Mouse (Mus musculus) gastrocnemius, postnatal 10 days (tissue): ENCODE measurements around the gene Smr3a. TPM values are rescaled to one million over a fixed set of nuclear protein-coding genes. Genes with fewer than 3 reads are reported as not detected.

Source experiments
- DNase-seq: peaks from one replicate; pipeline ENCODE4 v3.0.0; 2021; ENCODE audit warnings: mixed read lengths
- long read RNA-seq, 2 experiments: library from polyadenylated mRNA; stranded (forward); transcript quantifications; one replicate each; pipeline ENCODE4 v2.0.0; 2021
- total RNA-seq, 2 experiments: library from RNA; stranded (reverse); gene quantifications; 2 replicates each; pipeline ENCODE4 v1.2.3; 2021

The Smr3a gene
- not detected for total RNA-seq
- long read RNA-seq, experiment 1: 0 reads
- long read RNA-seq, experiment 2: 0 reads

DNA sequence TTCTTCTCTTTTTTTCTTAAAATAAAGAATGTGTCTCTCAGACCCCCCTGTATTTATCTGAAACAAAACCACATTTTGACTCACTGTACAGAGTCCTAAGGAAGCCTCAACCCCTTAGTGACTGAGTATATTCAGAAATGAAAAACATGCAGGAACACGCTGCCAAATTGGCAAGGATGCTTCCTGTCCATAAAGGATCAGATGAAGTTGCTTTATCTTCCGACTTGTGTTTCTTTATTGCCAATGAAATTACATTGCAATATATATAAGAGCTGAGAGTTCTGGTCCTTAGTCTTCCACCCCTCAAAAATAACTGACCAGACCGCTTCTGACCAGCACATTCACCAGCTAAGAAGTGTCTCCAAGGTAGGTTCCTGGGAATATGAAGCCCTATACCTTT is at the start of gene Smr3a:
Gene Smr3a, plus strand, starts transcription at position 301 of the 400 bp plus-strand sequence.
- no peak for DNase-seq

DNA sequence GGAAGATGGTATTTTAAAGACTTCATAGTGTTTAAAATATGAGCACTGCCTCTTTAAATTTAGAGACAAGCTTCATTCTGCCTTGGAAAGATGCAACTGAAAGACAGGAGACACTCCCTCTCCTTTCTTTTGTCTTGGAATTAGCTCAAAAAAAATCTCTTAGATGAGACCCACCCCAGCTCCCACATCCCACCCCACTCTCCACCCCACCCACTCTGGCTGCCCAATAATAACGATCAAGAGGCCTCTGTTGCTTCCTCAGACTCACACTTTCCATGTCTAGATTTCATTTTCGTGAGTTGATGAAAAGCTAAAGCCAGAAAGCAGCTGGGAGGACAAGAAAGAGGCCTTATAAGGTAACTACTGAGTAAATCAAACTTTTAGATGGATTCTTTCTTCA is 33.1 kb upstream of the Smr3a start, which contains the start of the genes 2310003L06Rik and Gm28434:
Gene 2310003L06Rik, plus strand, starts transcription at position 259 of the 400 bp plus-strand sequence.
Gene Gm28434, plus strand, starts transcription at position 317 of the 400 bp plus-strand sequence.
- DNase-seq: no peak

DNA sequence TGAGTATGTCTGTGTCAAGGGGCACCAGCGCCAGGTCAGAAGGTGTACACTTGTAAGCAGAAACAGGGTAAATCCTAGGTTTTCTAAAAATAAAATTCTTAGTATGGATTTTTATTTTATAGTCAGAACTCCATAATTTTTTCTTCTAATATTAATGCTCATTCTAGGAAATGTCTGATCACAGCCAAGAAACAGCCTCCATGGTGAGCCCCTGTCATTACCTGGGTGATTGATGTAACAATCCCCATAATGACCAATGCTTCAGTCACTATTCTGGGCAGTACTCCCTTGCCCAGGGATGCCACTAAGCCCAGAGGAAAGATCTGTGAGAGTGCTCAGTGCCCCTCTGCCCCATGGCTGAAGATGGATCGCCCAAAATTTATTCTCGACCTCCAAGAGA is 23.2 kb upstream of the Smr3a start, which contains the start of gene Cabs1:
Gene Cabs1, plus strand, starts transcription at position 301 of the 400 bp plus-strand sequence.
- DNase-seq: no peak

DNA sequence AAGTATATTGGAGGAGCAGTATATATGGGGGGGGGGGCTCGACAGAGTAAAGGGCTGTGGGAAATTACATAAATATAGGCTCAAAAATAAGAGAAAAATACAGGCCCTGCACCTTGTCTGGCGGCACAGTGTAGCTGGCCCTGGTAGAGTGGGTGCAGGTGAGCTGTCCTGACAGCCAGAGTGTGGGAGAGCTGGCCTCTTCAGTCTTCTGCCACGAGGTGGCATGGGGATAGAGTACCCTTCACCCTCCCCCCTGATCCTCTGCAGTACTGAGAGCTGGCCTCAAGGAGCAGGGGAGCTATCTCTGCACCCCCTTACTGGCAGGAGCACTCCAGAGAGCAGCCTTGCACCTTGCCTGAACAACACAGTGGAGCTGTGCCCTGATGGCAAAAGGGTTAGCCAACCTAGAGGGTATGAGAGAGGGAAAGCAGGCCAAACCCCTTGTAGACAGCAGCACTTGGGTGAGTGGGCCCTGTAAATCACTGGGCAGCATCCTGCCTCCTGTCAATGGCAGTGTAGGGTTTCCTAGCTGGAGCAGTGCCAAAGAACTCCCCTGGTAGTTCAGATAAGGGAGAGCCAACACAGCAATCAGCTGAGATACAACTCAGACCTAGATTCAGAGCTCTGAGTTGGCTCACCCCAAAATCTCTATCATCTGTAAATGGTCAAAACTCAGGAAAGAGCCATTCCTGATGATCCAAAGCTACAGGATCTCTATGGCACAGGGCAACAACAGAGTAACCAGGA is 19.7 kb upstream of the Smr3a start:
- DNase-seq: no peak

DNA sequence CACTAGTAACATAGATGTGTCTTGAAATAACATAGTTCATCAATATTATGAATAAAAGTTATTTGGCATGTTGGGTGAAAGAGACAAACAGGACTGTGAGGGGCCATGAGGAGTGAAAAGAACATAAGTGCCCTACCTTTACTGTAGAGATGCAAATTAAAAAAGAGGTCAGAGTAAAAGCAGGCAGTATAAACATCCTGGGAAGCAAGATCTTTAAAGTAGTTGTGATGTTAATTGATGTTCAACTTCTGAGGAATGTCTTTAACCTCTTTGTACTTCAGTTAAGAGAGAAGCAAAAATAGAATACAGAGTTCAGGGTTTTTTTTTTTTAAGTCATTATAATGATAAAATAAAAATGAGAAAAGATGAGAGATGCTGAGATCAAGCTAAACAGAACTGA is 2.9 kb downstream of the Smr3a start:
- DNase-seq: no peak

Other genes starting within 250 kb of the Smr3a start
- gene Csn1s2a, start 228.0 kb upstream of the Smr3a start, total RNA-seq: not detected
- not detected for gene Csn1s2b, start 194.5 kb upstream of the Smr3a start, total RNA-seq
- gene Prr27, start 176.9 kb upstream of the Smr3a start, total RNA-seq: not detected
- gene Odam, start 117.5 kb upstream of the Smr3a start, total RNA-seq: not detected
- not detected for gene Csn3, start 77.0 kb upstream of the Smr3a start, total RNA-seq
- not detected for gene 2310003L06Rik, start 33.1 kb upstream of the Smr3a start, total RNA-seq
- gene Gm28434, start 33.0 kb upstream of the Smr3a start, total RNA-seq: not detected
- gene Cabs1, start 23.1 kb upstream of the Smr3a start, total RNA-seq: not detected
- not detected for gene Smr2, start 84.0 kb downstream of the Smr3a start, total RNA-seq
- gene Gm11116, start 109.0 kb downstream of the Smr3a start, total RNA-seq: not detected
- not detected for gene Gm11115, start 151.6 kb downstream of the Smr3a start, total RNA-seq